Mouse (Mus musculus) heart, embryonic 10.5 days (tissue): Measurements from ENCODE around the gene Rhou. TPM values are rescaled to one million over a fixed set of nuclear protein-coding genes. Genes with fewer than 3 reads are reported as not detected.

Experiments used
- DNase-seq: peaks from one replicate; pipeline ENCODE4 v3.0.0-alpha.2; 2017; ENCODE audit warnings: low spot score
- H3K27ac ChIP-seq: fragments of 300-500 bp; sonication (generic); 2 replicates; pipeline ENCODE4 v1.5.1; 2016; ENCODE audit warnings: mild to moderate bottlenecking
- H3K27me3 ChIP-seq: fragments of 300-500 bp; sonication (generic); 2 replicates; pipeline ENCODE4 v1.6.1; 2016; ENCODE audit warnings: mild to moderate bottlenecking; ENCODE audit not compliant: poor library complexity, insufficient read depth, severe bottlenecking
- H3K36me3 ChIP-seq: fragments of 300-500 bp; sonication (generic); 2 replicates; pipeline ENCODE4 v1.6.1; 2016; ENCODE audit warnings: mild to moderate bottlenecking, moderate library complexity
- H3K4me1 ChIP-seq: fragments of 300-500 bp; sonication (generic); 2 replicates; pipeline ENCODE4 v1.6.1; 2016; ENCODE audit warnings: mild to moderate bottlenecking
- H3K4me3 ChIP-seq: fragments of 300-500 bp; sonication (generic); 2 replicates; pipeline ENCODE4 v1.5.1; 2016; ENCODE audit warnings: mild to moderate bottlenecking, moderate library complexity
- H3K9me3 ChIP-seq: fragments of 300-500 bp; sonication (generic); 2 replicates; pipeline ENCODE4 v1.6.1; 2016; ENCODE audit warnings: mild to moderate bottlenecking, moderate library complexity
- WGBS: fragments of 180-500 bp; shearing (Covaris S2); methylation state at CpG from one replicate; pipeline ENCODE4 v1.1.7; 2016; 5-methylcytosine and 5-hydroxymethylcytosine counted together
- polyA plus RNA-seq: library from polyadenylated mRNA; unstranded; fragments of >200 nt; fragmentation: Nextera tagmentation; extraction: Ambion mirVana; gene quantifications from 2 replicates; pipeline ENCODE4 v1.2.1, GENCODE M21; 2016

Gene Rhou
- polyA plus RNA-seq, 1 experiment from 2014 or later: 16.7 TPM

DNA sequence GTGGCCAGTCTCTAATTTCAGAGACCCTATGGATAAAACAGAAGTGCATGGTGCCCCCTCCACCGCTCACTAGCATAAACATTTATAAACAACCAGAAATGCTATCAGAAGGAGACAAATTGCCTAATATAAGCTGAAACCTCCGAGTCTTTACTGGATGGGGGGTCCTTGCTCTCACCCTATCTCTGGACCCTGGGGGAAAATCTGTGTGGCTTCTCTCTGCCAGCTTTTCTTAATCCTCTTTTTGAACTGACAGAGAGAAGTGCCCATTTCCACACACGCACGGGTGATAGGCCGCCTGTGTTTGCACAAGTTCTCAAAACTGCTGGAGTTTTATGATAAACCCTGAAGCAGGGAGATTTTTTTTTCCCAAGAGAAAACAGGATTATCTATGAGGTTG, 1.0 kb downstream of the Rhou start:
- WGBS: 7% methylated on average over 5 of the region's 5 CpGs
- peak overlapping the region; percentile 86 for H3K4me3 ChIP-seq
- peak overlapping the region; percentile 97 for H3K27ac ChIP-seq
- no peaks in the 10 kb centered on the region for H3K9me3 ChIP-seq
- H3K27me3 ChIP-seq: no peaks in the 10 kb centered on the region
- DNase-seq: no peak
- H3K4me1 ChIP-seq: peaks cover 34% of the 10 kb centered on the region
- H3K36me3 ChIP-seq: peaks cover 40% of the 10 kb centered on the region

DNA sequence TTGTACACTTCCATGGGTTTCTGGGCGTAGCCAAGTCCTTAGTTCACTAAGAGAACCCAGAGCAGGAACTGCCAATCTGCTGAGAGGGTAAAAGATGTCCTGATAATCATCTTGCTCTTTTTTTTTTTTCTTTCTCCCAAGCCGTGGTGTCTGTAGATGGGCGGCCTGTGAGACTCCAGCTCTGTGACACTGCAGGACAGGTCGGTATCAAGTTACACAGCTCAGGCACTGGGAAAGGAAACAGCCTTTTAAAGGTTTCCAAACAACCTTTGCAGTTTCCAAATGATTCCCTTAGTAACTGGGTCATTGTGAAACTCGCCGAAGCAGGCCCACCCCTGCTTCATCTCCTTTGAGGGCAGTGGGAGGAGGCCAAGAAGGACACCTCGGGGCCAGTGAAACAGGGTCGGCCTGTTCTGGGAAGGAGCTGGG, 1.6 kb downstream of the Rhou start:
- peaks cover 45% of the 10 kb centered on the region for H3K36me3 ChIP-seq
- H3K27me3 ChIP-seq: no peaks in the 10 kb centered on the region
- H3K4me1 ChIP-seq: peaks cover 35% of the 10 kb centered on the region
- WGBS: 2% methylated on average over 8 of the region's 8 CpGs
- H3K27ac ChIP-seq: peak overlapping the region; percentile 97
- no peak for DNase-seq
- H3K9me3 ChIP-seq: no peaks in the 10 kb centered on the region
- peak overlapping the region; percentile 86 for H3K4me3 ChIP-seq

DNA sequence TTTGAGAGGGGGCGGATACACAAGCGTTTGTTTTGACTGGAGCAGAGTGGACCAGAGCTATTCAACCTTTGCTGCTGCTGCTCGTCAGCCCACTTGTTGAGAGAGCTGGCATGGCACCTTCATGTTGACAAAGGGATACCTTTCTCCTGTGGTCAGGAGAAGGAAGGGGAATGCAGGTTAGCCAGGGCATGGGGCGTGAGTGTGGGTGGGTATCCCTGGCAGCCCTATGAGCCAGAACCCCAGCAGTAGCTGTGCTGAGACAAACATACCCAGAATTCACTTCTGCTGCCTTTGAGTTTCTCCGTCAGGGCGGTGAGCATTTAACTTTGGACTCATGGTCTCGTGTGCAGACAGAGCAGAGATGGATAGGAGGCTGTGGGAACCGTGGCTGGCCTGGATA, 4.1 kb downstream of the Rhou start:
- no peak overlapping the region for H3K4me3 ChIP-seq
- H3K27ac ChIP-seq: no peak overlapping the region
- peaks cover 30% of the 10 kb centered on the region for H3K4me1 ChIP-seq
- no peaks in the 10 kb centered on the region for H3K9me3 ChIP-seq
- H3K36me3 ChIP-seq: peaks cover 70% of the 10 kb centered on the region
- no peak for DNase-seq
- WGBS: 86% methylated on average over 8 of the region's 8 CpGs
- H3K27me3 ChIP-seq: no peaks in the 10 kb centered on the region

DNA sequence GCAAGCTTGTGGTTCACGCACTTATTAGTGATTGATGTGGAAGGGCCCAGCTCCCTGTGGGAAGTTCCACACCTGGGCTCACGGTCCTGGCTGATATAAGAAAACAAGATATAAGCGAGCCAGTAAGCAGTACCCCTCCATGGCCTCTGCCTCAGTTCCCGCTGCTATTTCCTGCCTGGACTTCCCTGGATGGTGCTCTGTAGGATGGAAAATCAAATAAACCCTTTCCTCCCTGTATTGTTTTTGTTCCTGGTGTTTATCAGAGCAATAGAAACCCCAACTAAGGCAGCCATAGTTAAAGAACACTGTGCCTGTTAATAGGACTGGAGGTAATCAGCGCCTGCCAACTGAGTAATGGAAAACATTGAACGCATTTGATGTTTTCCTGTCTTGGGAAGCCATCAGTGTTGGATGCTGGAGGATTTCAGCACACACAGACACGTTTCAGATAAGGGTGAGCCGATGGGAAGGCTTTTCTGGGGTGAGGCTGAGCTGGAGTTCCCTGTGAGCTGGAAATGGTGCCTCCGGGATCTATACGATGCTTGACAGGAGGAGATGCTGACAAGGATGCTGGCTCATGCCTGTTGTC, 5.8 kb downstream of the Rhou start:
- no peak for DNase-seq
- H3K36me3 ChIP-seq: peaks cover 86% of the 10 kb centered on the region
- peaks cover 24% of the 10 kb centered on the region for H3K4me1 ChIP-seq
- no peaks in the 10 kb centered on the region for H3K9me3 ChIP-seq
- WGBS: 62% methylated on average over 10 of the region's 10 CpGs
- no peaks in the 10 kb centered on the region for H3K27me3 ChIP-seq
- no peak overlapping the region for H3K4me3 ChIP-seq
- peak overlapping the region; percentile 10; the same call in 1 of the 2 replicates for H3K27ac ChIP-seq

DNA sequence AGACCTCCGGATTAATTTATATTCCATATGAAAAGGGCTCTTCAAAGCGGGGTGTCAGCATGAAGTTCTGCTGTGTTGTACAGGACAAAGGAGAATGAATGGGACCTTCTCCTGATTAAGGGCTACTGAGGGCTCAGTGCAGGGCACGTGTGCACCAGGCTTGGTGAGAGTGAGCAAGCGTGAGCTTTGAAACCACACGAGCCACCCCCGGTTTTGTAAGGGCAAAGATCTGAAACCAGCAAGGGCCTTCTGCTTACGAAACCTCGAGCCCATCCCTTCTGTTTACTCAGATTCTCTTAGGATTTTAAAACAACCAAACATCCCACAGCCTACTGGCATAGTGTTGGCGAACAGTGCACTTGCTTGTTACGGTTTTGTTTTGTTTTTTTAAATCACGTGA, 7.8 kb downstream of the Rhou start:
- Histone ChIP-seq H3K36me3 (peaks cover 79% of the 10 kb centered on the region), H3K27ac (no peak overlapping the region), H3K4me1 (peaks cover 9% of the 10 kb centered on the region), H3K4me3 (no peak overlapping the region), H3K9me3 (no peaks in the 10 kb centered on the region), H3K27me3 (no peaks in the 10 kb centered on the region)
- WGBS: 86% methylated on average over 11 of the region's 11 CpGs
- DNase-seq: no peak

DNA sequence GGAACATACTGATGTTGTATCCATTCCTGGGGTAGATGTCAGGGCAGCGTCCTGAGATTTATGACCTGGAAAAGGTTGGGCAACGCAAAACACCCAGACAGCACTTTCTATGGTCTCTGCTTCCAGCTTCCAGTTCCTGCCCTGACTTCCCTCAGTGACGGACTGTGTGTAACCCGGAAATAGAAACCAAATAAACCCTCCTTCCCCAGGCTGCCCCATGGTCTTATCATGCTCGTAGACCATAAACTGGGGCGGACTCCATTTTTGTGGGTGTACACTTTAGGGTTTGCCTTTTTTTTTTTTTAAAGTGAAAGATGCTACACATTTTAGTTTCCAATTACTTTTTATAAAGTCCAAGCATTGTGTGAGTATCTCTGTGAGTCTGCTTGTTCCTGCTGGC, 11.9 kb downstream of the Rhou start:
- Histone ChIP-seq H3K27me3 (no peaks in the 10 kb centered on the region), H3K9me3 (no peaks in the 10 kb centered on the region), H3K4me3 (no peak overlapping the region), H3K36me3 (peaks cover 39% of the 10 kb centered on the region), H3K4me1 (peaks cover 20% of the 10 kb centered on the region), H3K27ac (no peak overlapping the region)
- 77% methylated on average over 6 of the region's 6 CpGs for WGBS
- DNase-seq: no peak

DNA sequence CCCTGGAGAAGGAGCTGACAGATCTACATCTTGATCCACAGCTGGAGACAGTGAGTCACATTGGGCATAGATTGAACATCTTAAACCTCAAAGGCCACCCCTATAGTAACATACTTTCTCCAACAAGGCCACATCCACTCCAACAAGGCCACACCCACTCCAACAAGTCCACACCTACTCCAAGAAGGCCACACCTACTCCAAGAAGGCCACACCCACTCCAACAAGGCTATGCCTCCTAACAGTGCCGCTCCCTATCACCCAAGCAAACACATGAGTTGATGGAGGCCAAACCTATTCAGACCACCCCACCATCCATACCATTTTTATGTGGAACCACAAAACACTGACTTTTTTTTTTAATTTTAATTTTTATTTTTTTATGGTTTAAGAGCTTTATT, 13.1 kb downstream of the Rhou start:
- Histone ChIP-seq H3K27me3 (no peaks in the 10 kb centered on the region), H3K27ac (no peak overlapping the region), H3K4me1 (peaks cover 30% of the 10 kb centered on the region), H3K36me3 (peaks cover 27% of the 10 kb centered on the region), H3K9me3 (no peaks in the 10 kb centered on the region), H3K4me3 (no peak overlapping the region)
- DNase-seq: no peak
- 76% methylated on average over 1 of the region's 1 CpGs for WGBS

DNA sequence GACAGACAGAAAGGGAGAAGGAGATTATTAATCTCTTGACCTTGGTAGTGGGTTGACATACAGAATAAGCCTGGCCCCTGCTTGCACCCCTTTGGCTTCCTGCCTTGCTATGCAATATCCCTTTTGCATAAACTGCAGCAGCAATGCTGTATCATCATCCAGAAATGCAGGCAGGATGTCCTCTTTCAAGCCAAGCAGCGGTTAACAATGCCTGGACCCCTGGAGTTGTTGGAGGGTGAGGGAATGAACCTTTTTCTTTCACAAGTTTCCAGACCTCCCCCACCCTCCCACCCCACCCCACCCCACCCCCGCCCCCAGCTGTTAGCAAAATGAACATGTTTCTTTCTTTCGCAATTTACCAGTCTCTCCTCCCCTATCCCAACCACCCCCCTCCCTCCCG, 15.0 kb downstream of the Rhou start:
- Histone ChIP-seq H3K27ac (no peak overlapping the region), H3K9me3 (no peaks in the 10 kb centered on the region), H3K36me3 (peaks cover 9% of the 10 kb centered on the region), H3K27me3 (no peaks in the 10 kb centered on the region), H3K4me1 (peaks cover 37% of the 10 kb centered on the region), H3K4me3 (no peak overlapping the region)
- 61% methylated on average over 4 of the region's 4 CpGs for WGBS
- no peak for DNase-seq

DNA sequence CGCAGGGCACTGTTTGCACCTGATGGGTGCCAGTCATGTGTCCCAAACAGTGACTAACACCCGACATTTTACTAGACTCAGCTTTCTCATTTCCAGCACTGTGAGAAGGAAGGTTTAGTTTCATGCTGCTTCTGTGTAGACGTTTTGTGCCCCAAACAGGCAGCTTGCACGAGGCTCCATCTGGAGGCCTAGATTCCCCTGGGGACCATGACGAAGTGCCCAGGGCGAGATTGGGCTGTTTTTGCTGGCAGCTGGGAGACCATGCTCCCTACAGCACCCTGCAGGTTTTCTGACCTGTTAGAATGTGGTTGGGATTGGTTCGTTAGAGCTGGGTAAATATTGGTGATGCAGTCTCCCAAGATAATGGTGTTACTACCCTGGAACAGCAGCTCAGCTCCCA, 17.0 kb downstream of the Rhou start:
- Histone ChIP-seq H3K27me3 (no peaks in the 10 kb centered on the region), H3K36me3 (no peaks in the 10 kb centered on the region), H3K27ac (no peak overlapping the region), H3K9me3 (no peaks in the 10 kb centered on the region), H3K4me1 (peaks cover 48% of the 10 kb centered on the region), H3K4me3 (no peak overlapping the region)
- WGBS: 74% methylated on average over 7 of the region's 7 CpGs
- no peak for DNase-seq

DNA sequence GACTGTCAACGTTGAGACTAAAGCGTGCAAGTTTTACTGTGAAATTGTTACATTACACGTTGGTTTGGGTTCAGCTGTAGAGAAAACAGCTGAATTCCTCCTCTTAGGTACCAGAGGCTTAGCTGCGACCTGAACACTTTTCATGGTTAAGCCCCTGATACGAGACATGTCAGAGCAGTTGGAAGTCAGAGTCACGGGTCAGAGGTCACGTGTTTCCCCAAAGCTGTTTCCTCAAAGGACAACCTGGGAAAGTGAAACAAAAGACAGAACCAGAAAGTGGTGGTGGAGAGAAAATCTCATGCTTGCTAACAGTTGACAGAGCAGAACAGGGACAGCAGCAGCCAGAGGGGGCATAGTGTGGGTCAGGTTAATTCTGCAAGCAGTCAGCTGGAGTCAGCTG, 17.7 kb downstream of the Rhou start:
- no peaks in the 10 kb centered on the region for H3K36me3 ChIP-seq
- H3K4me3 ChIP-seq: no peak overlapping the region
- peaks cover 53% of the 10 kb centered on the region for H3K4me1 ChIP-seq
- H3K27ac ChIP-seq: no peak overlapping the region
- WGBS: 73% methylated on average over 7 of the region's 7 CpGs
- no peaks in the 10 kb centered on the region for H3K9me3 ChIP-seq
- no peak for DNase-seq
- no peaks in the 10 kb centered on the region for H3K27me3 ChIP-seq

DNA sequence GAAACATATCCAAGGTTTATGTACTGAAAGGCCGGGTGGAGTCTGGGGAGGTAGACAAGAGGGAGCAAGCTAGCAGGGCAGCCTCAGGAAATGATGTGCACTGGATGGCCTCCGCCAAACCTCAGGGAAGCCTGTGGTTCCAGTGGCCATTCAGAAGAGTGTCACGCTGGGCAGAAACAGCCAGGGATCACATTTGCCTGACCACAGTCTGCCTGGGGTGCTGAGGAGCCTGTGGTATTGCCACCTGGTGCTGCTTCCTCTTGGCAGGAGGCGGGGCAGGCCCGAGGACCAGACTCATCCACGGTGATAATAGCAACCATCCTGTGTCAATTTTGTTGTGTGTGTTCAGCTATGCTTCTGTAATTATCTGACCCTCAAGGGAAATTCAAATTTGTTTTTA, 18.9 kb downstream of the Rhou start:
- no peak overlapping the region for H3K27ac ChIP-seq
- H3K27me3 ChIP-seq: no peaks in the 10 kb centered on the region
- 62% methylated on average over 6 of the region's 6 CpGs for WGBS
- DNase-seq: no peak
- peaks cover 53% of the 10 kb centered on the region for H3K4me1 ChIP-seq
- no peaks in the 10 kb centered on the region for H3K9me3 ChIP-seq
- no peaks in the 10 kb centered on the region for H3K36me3 ChIP-seq
- no peak overlapping the region for H3K4me3 ChIP-seq

DNA sequence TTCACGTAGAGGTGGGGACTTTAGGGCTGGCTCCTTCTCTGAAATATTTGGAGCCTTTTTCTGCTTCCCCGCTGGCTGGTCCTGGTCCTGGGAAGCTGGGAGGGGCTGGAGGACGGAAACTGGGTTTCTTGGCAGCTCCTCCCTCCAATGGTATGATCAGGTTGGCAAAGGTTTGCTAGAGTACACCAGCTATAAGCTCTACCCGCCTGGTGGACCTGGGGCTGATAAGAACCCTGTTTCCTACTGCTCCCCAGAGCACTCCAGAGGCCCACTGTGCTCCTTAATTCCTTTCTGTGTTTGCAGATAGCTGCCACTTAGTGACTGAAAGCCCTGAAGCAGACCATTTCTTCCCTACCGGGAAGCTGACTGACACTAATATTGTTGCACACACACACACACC, 21.9 kb downstream of the Rhou start:
- no peak for DNase-seq
- Histone ChIP-seq H3K4me3 (peak overlapping the region; percentile 15; the same call in 1 of the 2 replicates), H3K27ac (peak overlapping the region; percentile 70), H3K9me3 (no peaks in the 10 kb centered on the region), H3K4me1 (peaks cover 41% of the 10 kb centered on the region), H3K27me3 (no peaks in the 10 kb centered on the region), H3K36me3 (no peaks in the 10 kb centered on the region)
- WGBS: 13% methylated on average over 5 of the region's 5 CpGs

DNA sequence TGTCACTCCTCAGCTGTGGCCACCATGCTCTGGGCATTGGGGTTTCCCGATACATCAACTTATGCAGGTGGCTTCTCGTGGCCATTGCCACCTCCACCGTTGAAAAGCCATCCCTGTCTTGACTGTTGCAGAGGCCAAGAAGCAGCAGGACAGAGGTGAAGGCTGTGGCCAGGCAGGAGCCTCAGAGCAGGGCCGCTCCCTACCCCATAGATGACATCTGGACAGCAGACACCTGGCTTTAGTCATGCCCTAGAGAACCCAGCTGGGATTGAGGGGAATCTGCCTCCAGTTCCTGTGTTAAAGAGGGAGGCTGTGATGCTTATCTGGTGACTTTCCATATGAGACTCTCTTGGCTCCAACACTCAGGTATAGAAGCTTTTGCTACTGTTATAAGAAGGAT, 24.7 kb downstream of the Rhou start:
- Histone ChIP-seq H3K4me1 (peaks cover 38% of the 10 kb centered on the region), H3K4me3 (no peak overlapping the region), H3K27me3 (no peaks in the 10 kb centered on the region), H3K27ac (no peak overlapping the region; the same call in 1 of the 2 replicates), H3K9me3 (no peaks in the 10 kb centered on the region), H3K36me3 (no peaks in the 10 kb centered on the region)
- 81% methylated on average over 4 of the region's 4 CpGs for WGBS
- no peak for DNase-seq
